Mouse (Mus musculus): ENCODE measurements around the gene Mpp2.

DNA sequence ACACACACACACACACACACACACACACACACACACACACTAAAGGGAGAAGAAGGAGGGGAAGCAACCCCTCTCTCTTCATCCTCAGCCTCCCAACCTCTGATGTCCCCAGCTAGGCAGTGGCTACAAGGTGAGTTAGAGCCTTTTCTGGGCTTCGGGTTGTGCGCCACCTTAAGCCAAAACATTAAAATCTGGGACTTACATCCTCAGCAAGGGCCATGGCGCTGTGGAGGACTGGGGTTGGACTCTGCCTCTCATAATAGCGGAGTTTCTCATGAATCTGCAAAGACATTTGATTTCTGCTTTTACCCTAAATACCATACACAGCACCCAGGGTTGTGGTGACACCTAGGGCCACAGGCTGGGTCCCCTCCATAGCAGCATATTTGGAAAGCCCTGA lies 63.4 kb downstream of the Mpp2 start:
- TF ChIP-seq GATA1 (IDR thresholded peaks at IDR 0.05; ENCODE audit: low read length) (no peak), TAL1 (IDR thresholded peaks at IDR 0.05; ENCODE audit: low read length) (no peak)
